Mouse (Mus musculus): ENCODE results near the gene Krt15.

The Krt15 gene

GRCm38 (mm10) chr11:100135731-100136130, at the start of gene Krt15:
Krt15 (minus strand) TSS chr11:100135928.
- DNase-seq = no peak

GRCm38 (mm10) chr11:100181725-100182124, 46.0 kb upstream of the Krt15 start:
- no peak for DNase-seq

GRCm38 (mm10) chr11:100179260-100179659, 43.5 kb upstream of the Krt15 start:
- DNase-seq = no peak

- DNase-seq = no peak
Observed at GRCm38 (mm10) chr11:100178307-100178706, 42.6 kb upstream of the Krt15 start.

GRCm38 (mm10) chr11:100176791-100177190, 41.1 kb upstream of the Krt15 start:
- DNase-seq = no peak

- peak; percentile 73 to 80 for DNase-seq
Observed at GRCm38 (mm10) chr11:100168765-100169762, 33.3 kb upstream of the Krt15 start.

DNA sequence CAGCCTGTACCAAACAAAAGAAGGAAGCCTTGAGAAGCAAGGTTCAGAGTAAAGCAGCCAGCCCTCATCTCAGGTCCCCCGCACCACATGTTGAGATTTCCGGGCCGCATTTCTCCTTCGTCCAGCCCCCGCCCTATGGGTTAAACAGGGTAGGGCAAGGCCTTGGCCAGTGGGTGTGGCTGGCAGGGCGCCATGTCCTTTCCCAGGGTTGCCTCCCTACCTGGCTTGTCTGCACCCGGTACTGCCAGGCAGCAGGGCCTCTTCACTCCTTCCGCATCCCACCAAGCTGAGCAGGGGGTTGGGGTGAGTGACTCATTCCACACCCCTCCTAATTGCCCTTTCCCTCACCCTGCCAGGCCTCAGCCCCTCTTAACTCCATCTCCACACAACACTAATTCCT, 32.3 kb upstream of the Krt15 start:
- peak; percentile 84 to 89 for DNase-seq

- DNase-seq = no peak
Observed at GRCm38 (mm10) chr11:100164392-100164791, 28.7 kb upstream of the Krt15 start.

GRCm38 (mm10) chr11:100157908-100158477, 22.3 kb upstream of the Krt15 start:
- DNase-seq = no peak

GRCm38 (mm10) chr11:100157331-100157730, 21.6 kb upstream of the Krt15 start:
- DNase-seq = no peak

DNA sequence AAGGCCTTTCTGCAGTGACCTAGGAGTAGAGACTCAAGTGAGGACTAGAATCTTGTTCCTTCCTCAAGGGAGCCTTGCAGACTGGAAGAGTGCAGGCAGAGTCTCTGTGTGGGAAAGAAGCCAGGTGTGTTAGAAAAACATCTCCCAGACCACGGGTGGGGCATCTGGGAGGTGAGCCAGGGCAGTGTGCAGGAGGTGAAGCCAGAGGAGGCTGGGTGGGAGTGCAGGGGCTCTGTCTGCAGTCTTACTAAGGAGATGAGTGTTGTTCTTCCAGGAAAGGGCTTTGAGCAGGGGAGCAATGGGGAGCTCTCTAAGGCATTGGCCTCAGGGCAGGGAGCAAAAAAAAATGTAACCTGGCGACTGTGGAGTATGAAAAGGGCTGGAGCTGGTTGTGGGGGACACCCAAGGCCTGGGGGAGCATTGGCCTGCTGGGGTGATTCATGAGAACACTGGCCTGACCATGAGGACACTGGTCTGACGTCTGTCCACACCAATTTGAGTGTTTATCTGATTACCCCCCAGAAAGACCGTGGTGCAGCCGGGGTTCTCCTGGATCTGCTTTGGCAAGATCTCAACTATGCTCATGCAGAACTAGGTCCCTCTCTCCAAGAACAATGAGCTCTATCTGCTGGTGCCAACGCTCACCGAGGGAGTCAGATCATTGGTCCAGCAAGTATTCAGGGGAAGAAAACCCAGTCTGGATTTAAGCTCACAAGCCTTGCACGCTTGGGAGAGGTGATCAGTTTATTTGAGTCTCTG, 19.9 kb upstream of the Krt15 start:
- peak; percentile 40 to 56 for DNase-seq

DNA sequence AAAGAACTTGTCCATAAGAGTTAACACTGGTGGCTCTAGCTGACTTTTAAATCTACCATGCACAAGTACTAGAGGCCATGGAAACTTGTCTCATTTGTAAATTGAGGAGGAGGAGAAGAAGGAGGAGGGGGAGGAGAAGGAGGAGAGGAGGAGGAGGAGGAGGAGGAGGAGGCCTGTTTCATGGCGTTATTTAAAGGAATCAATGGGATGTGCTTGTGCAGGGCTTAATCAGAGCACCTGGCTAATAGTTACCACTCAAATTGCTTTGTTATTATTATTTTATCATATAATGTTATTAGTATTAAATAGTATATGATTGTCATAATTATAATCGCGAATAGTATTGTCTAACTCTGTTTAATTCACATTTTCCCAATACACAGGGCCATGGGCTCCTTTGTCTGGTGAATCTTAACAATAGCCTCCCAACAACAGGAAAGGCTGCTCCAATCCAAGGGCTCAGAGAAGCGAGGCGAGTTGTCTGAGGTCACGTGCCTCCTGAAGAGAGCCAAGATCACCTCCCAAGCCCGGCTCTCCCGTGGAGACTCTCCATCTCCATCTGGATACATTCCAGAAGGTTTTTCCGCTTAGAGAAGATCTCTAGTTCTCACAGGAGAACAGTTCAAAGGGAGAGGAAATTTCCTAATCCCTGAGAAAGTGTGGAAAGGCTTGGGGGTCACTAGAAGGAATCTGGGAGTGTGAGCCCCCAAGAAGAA, 13.0 kb upstream of the Krt15 start, which contains the start of gene Krt19:
TSS of gene Krt19 (minus strand) at position 51 of the 716 bp plus-strand sequence.
- DNase-seq = no peak

DNA sequence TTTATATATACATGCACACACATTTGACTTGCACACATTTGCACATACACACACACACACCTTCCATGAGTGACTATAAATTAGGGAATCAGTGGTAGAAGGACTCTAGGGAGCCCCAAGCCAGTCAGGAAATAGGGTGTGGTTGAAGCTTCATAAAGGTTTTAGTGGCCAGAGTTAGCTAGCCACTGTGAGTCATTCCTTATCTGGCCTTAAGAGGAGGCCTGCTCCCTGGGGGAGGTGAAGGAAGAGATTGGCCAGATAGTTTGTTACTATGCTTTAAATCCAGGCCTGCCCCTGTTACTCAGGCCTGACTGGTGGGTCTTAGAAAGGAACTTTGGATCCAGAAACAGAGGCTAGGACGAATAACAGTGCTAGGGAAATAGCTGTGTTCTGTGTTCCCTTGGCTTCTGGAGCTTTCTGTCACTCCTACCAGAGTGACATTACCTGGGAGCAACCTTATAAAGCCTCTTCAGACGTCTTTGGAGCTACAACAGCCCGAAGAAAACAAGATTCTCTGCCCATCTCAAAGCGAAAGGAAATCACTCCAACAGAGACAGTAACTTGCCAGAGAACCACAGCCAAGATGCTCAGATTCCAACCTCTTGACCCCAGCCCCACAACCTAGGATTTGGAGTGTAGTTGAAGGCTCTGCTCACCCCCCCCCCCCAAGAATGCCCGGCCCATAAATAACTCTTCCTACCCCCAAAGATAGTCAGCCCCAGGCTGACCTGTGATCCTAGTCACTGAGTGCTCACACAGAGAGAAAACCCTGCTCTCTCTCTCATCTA, 12.0 kb upstream of the Krt15 start:
- no peak for DNase-seq

- DNase-seq = peak; percentile 91 to 95
Observed at GRCm38 (mm10) chr11:100145858-100146560, 10.3 kb upstream of the Krt15 start.

DNA sequence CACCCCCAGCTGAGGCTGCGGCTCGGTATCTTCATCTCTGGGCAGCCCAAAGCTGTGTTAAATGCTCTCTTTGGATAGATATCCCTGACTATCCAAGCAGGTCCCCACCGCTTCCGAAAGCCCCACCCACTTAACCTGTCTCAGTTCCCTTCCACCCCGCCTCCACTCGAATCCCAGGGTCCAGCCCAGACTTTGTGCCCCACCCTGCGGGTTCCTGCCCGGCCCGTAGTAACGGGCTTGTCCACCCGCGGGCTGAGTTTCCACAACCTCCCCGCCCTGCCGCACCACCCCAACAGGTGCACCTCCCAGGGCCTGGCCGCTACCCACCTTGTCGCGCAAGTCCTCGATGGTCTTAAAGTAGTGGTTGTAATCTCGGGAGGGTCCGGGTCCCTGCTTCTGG, 9.4 kb upstream of the Krt15 start:
- DNase-seq = peak; percentile 82 to 88

DNA sequence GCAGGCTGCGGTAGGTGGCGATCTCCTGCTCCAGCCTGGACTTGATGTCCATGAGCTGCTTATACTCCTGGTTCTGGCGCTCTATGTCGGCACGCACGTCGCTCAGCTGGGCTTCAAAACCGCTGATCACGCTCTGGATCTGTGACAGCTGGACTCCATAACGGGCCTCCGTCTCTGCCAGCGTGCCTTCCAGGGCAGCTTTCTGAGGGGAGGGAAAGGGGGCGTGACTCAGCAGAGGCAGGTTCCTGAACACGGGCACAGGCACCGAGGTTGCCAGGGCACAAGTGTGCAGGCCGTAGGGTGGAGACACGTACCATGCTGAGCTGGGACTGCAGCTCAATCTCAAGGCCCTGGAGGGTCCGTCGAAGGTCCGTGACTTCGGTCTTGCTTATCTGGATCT, 5.2 kb upstream of the Krt15 start:
- peak in 1 of 2 experiments; percentile 28 for DNase-seq

DNA sequence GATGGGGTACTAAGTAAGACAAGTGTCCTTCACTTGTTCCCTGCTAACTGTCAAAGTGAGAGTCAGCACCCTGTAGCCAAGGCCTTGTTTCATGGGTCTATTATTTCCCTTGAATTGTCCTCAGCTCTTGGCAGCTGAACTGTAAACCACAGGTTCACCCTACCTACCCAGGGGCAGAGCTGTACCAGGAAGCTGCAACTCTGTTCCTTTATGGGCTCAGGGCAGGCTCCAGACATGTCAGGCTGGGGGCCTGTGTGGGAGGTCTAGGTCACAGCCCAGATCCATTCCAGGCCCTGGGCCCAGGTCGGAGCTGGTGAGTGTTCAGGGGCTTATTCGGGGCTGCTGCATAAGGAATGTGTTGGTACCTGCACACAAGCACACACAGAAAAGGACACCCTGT, 3.7 kb upstream of the Krt15 start:
- peak in 1 of 2 experiments; percentile 36 for DNase-seq

- DNase-seq = peak in 1 of 2 experiments; percentile 38
Observed at GRCm38 (mm10) chr11:100138809-100139208, 3.1 kb upstream of the Krt15 start.

DNA sequence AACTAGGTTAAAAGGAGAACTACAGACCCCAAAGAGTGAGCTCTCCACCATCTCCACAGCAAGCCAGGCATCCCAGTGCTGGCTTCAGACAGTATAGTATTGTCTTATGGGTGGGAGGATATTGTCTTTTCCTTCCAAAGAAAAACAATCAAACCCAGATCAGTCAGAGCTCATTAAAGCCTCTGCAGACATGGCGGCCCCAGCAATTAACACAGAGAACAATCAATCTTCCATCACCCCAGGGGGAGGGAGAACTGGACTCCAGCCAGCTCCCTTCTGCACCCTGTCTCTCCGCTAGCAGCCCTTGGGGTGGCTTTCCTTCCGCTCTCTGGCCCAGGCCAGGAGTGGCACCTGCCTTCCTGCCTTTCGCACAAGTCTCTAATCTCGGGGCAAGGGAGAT, 2.0 kb upstream of the Krt15 start:
- no peak for DNase-seq

- DNase-seq = no peak
Observed at GRCm38 (mm10) chr11:100136559-100136958, 831 bp upstream of the Krt15 start.

DNA sequence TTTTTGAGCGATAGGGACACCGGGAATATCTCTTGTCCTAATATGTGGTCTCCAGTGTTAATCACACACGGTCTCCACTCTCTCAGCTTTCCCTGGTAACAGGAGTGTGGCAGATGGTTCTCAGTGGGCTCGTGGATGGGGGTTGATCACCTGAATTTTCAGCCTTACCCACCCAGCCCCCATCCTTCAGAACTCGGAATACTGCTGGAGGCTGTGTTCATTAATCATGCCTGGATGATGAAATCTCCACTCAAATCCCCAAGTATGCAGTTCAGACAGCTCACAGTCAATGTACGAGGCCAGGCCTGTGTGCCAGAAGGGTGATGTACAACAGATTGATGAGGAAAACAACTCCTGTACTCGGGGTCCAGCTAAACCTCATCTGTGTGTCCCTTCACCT, 10.8 kb downstream of the Krt15 start:
- DNase-seq = no peak
